Mouse (Mus musculus) thymus, adult 2 months (tissue): ENCODE data around the gene Col13a1.

ENCODE experiments used
- CTCF ChIP-seq: fragments of 200-500 bp; IDR thresholded peaks from 2 replicates; pipeline ENCODE4 v1.5.1; 2012; ENCODE audit warnings: mild to moderate bottlenecking, control low read depth, low read length, moderate library complexity, borderline replicate concordance; ENCODE audit not compliant: control insufficient read depth, poor library complexity, insufficient read depth; ENCODE audit errors: extremely low read depth
- POLR2A ChIP-seq: fragments of 200-500 bp; IDR thresholded peaks from 2 replicates; pipeline ENCODE4 v1.6.1; 2012; ENCODE audit warnings: mild to moderate bottlenecking, low read length, control low read depth, moderate library complexity; ENCODE audit not compliant: control insufficient read depth, poor library complexity, insufficient read depth; ENCODE audit errors: extremely low read depth

- TF ChIP-seq CTCF (no peak), POLR2A (no peak)
Observed at GRCm38 (mm10) chr10:61967207-61967606, 11.7 kb downstream of the Col13a1 start.
